Mouse (Mus musculus) CH12.LX (cell line): ENCODE measurements around the gene Dapk2.

Experiments
- CTCF ChIP-seq, 2 experiments: IDR thresholded peaks in 1 of 2; conservative IDR thresholded peaks in 1 of 2; 2 replicates each; pipeline ENCODE4 v1.5.1; 2011 to 2012; ENCODE audit warnings: low read depth in 2 of 2, low read length in 2 of 2, improper control_type of control experiment in 1 of 2, inconsistent platforms in 1 of 2, mild to moderate bottlenecking in 1 of 2, moderate library complexity in 1 of 2
- EP300 ChIP-seq: IDR thresholded peaks from 2 replicates; pipeline ENCODE4 v1.6.1; 2011; ENCODE audit warnings: low read length, improper control_type of control experiment
- GABPA ChIP-seq: IDR thresholded peaks from 2 replicates; pipeline ENCODE4 v1.6.1; 2012; ENCODE audit warnings: low read depth, low read length, improper control_type of control experiment, inconsistent platforms; ENCODE audit not compliant: insufficient replicate concordance
- IRF4 ChIP-seq: IDR thresholded peaks from 2 replicates; pipeline ENCODE4 v1.6.1; 2014; ENCODE audit warnings: low read depth, mild to moderate bottlenecking, inconsistent platforms, low read length, improper control_type of control experiment
- POLR2A ChIP-seq: IDR thresholded peaks from 2 replicates; pipeline ENCODE4 v1.6.1; 2011; ENCODE audit warnings: low read depth, mild to moderate bottlenecking, improper control_type of control experiment, low read length
- USF1 ChIP-seq: IDR thresholded peaks from 2 replicates; pipeline ENCODE4 v1.6.1; 2014; ENCODE audit warnings: low read depth, mild to moderate bottlenecking, inconsistent platforms, low read length, improper control_type of control experiment
- ZKSCAN1 ChIP-seq: IDR thresholded peaks from 2 replicates; pipeline ENCODE4 v1.6.1; 2012; ENCODE audit warnings: low read depth, inconsistent platforms, low read length, improper control_type of control experiment, borderline replicate concordance

GRCm38 (mm10) chr9:66120945-66121344 is 37.1 kb upstream of the Dapk2 start:
- TF ChIP-seq POLR2A = no peak
- no peak for TF ChIP-seq GABPA
- TF ChIP-seq IRF4 = no peak
- TF ChIP-seq EP300 = no peak
- no peak for TF ChIP-seq CTCF (conservative IDR thresholded peaks at IDR 0.05 in 1 of 2, IDR thresholded peaks at IDR 0.05 in 1 of 2; ENCODE audit: low read depth in 2 of 2, low read length in 2 of 2)
- TF ChIP-seq USF1 = no peak
- no peak for TF ChIP-seq ZKSCAN1
